ENCODE assay signal across 8 mouse cellular contexts in the genomic region with DNA sequence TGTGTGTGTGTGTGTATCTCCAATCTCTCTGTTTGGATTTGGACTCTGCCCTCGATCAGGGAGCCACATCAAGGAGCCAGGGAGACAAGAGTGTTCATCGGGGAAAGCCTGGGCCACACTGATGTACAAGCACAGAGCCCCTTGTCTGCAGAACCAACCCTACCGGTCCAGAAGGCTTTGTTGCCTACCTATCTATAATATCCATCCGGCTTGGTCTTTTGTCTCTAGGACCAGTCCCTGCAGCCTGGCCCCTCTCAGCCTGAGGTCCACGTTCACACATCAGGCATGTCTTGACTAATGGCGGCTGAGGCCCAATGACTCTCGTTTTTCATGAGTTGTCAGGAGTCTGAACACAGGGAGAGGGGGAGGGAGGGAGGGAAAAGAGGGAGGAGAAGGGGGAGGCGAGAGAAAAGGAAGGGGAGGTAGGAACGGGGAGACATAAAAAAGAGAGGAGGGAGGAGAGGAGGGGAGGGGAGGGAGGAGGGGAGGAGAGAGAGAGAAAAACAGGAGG.
DNase-seq lines count a peak whose midpoint lies in the region; ATAC-seq lines count a peak whose summit lies in the region.

No protein-coding gene starts in this region.

- H3K9me3 ChIP-seq in kidney, embryonic 15.5 days (replicated peaks) = 0 out of 2 replicates have a peak, but pooled peaks cover 3% of the 10 kb centered on the region
- H3K9me3 ChIP-seq in forebrain, embryonic 15.5 days = no peaks in the 10 kb centered on the region
- H3K9me3 ChIP-seq in stomach, embryonic 15.5 days = no peaks in the 10 kb centered on the region

- no peak overlapping the region for H3K9ac ChIP-seq in kidney, embryonic 15.5 days
- peak overlapping the region; percentile 38; the same call in 1 of the 2 replicates for H3K9ac ChIP-seq in forebrain, embryonic 15.5 days (replicated peaks)
- no peak overlapping the region for H3K9ac ChIP-seq in stomach, embryonic 15.5 days

- H3K27me3 ChIP-seq in kidney, embryonic 15.5 days = no peaks in the 10 kb centered on the region
- H3K27me3 ChIP-seq in forebrain, embryonic 15.5 days = no peaks in the 10 kb centered on the region
- no peaks in the 10 kb centered on the region for H3K27me3 ChIP-seq in stomach, embryonic 15.5 days (replicated peaks)

- 12% methylated on average over 9 of the region's 9 CpGs for WGBS in kidney, embryonic 15.5 days
- 18% methylated on average over 9 of the region's 9 CpGs for WGBS in forebrain, embryonic 15.5 days
- WGBS in stomach, embryonic 15.5 days = 28% methylated on average over 9 of the region's 9 CpGs

- peak; percentile 20; the same call in 1 of the 2 replicates for ATAC-seq in kidney, embryonic 15.5 days (replicated peaks; ENCODE audit: low FRiP score)
- peak; percentile 72 for ATAC-seq in forebrain, embryonic 15.5 days (replicated peaks)
- ATAC-seq in stomach, embryonic 15.5 days (ENCODE audit: insufficient read depth, low FRiP score, low read depth) = peak; percentile 6; the same call in 1 of the 2 replicates

- no peak for DNase-seq in kidney, adult 8-10 months
- DNase-seq in mesoderm, embryonic 11.5 days (ENCODE audit: low read depth, low spot score) = peak; percentile 89
- no peak for DNase-seq in cerebellum, adult 11-12 months
- no peak for DNase-seq in gastrocnemius, postnatal 14 days
- DNase-seq in right cerebral cortex, postnatal 10 days (ENCODE audit: low spot score in 2 of 2) = no peak

- H3K27ac ChIP-seq in kidney, embryonic 15.5 days = no peak overlapping the region
- peak overlapping the region; percentile 94 for H3K27ac ChIP-seq in forebrain, embryonic 15.5 days (replicated peaks)
- no peak overlapping the region for H3K27ac ChIP-seq in stomach, embryonic 15.5 days

- H3K4me1 ChIP-seq in kidney, embryonic 15.5 days = peaks cover 20% of the 10 kb centered on the region
- peaks cover 30% of the 10 kb centered on the region for H3K4me1 ChIP-seq in forebrain, embryonic 15.5 days
- peaks cover 7% of the 10 kb centered on the region; the same call in 1 of the 2 replicates for H3K4me1 ChIP-seq in stomach, embryonic 15.5 days

- H3K4me3 ChIP-seq in kidney, embryonic 15.5 days (replicated peaks) = no peak overlapping the region
- peak overlapping the region; percentile 15; the same call in 1 of the 2 replicates for H3K4me3 ChIP-seq in forebrain, embryonic 15.5 days
- no peak overlapping the region for H3K4me3 ChIP-seq in stomach, embryonic 15.5 days (replicated peaks)

- intact Hi-C loops in gastrocnemius, postnatal 14 days (cut with DNase I; ENCODE audit: low total_unique reads) = loop anchor here (5.0 to 10.0 kb wide), 2 partner anchors 1061 to 1899 kb away; no protein-coding TSS in a partner anchor

- H3K36me3 ChIP-seq in kidney, embryonic 15.5 days = no peaks in the 10 kb centered on the region
- H3K36me3 ChIP-seq in forebrain, embryonic 15.5 days = no peaks in the 10 kb centered on the region
- no peaks in the 10 kb centered on the region for H3K36me3 ChIP-seq in stomach, embryonic 15.5 days

- H3K4me2 ChIP-seq in kidney, embryonic 15.5 days = no peak overlapping the region
- peak overlapping the region; percentile 44 for H3K4me2 ChIP-seq in forebrain, embryonic 15.5 days (replicated peaks)
- no peak overlapping the region for H3K4me2 ChIP-seq in stomach, embryonic 15.5 days

Comparison
In these comparisons a context has a peak if more than half of its experiments do, and no peak if none do; other contexts are left out.
1. ATAC-seq: peak in every context shown above with its lines; median percentile 72 in forebrain, embryonic 15.5 days; 20 in kidney, embryonic 15.5 days; 6 in stomach, embryonic 15.5 days.